Mouse (Mus musculus): Measurements from ENCODE around the gene Bcl6b. TPM values are rescaled to one million over a fixed set of nuclear protein-coding genes. Genes with fewer than 3 reads are reported as not detected.

Gene Bcl6b
- 5.0 and 5.9 TPM in 2 replicates for polyA plus RNA-seq (2014; fragmentation: Nextera tagmentation; extraction: Ambion mirVana)

- DNase-seq (ENCODE audit: low spot score) (peak; percentile 31), ATAC-seq (ENCODE audit: low FRiP score) (no peak)
- H3K4me3 ChIP-seq (ENCODE audit: low read depth, low read length) = peak within 1 kb of the TSS; percentile 17
- peak within 1 kb of the TSS; percentile 26 for H3K4me2 ChIP-seq (replicated peaks; ENCODE audit: low read depth, low read length)
- H3K27me3 ChIP-seq (ENCODE audit: control insufficient read depth, insufficient read depth, low read length) = peaks cover 51% of the 10 kb centered on the region
- H3K27ac ChIP-seq (ENCODE audit: low read depth, low read length) = no peak within 1 kb of the TSS; the same call in 1 of the 2 replicates
- H3K9me3 ChIP-seq (ENCODE audit: control insufficient read depth, low read length) = no peaks in the 10 kb centered on the region
- H3K36me3 ChIP-seq (ENCODE audit: control insufficient read depth, insufficient read depth, low read length) = no peaks in the 10 kb centered on the region
- H3K4me1 ChIP-seq (replicated peaks; ENCODE audit: control insufficient read depth, insufficient read depth, low read length) = peaks cover 4% of the 10 kb centered on the region; the same call in 1 of the 2 replicates
- 3% methylated on average over 39 of the region's 39 CpGs for WGBS
- no peak within 1 kb of the TSS; the same call in 1 of the 2 replicates for H3K9ac ChIP-seq (ENCODE audit: low read depth, low read length)
These were observed at the start of gene Bcl6b for GRCm38 (mm10) chr11:70229260-70230010. TSS of gene Bcl6b (minus strand) at chr11:70229798.

GRCm38 (mm10) chr11:70278961-70279360 is 49.4 kb upstream of the Bcl6b start:
- Histone ChIP-seq H3K36me3 (ENCODE audit: control insufficient read depth, insufficient read depth, low read length) (no peaks in the 10 kb centered on the region), H3K27me3 (ENCODE audit: control insufficient read depth, insufficient read depth, low read length) (no peaks in the 10 kb centered on the region), H3K4me3 (ENCODE audit: low read depth, low read length) (no peak overlapping the region), H3K27ac (ENCODE audit: low read depth, low read length) (no peak overlapping the region), H3K9me3 (ENCODE audit: control insufficient read depth, low read length) (no peaks in the 10 kb centered on the region), H3K4me2 (replicated peaks; ENCODE audit: low read depth, low read length) (no peak overlapping the region), H3K4me1 (replicated peaks; ENCODE audit: control insufficient read depth, insufficient read depth, low read length) (no peaks in the 10 kb centered on the region), H3K9ac (ENCODE audit: low read depth, low read length) (no peak overlapping the region)
- 84% methylated on average over 3 of the region's 3 CpGs for WGBS
- DNase-seq (ENCODE audit: low spot score) (no peak), ATAC-seq (ENCODE audit: low FRiP score) (no peak)

DNA sequence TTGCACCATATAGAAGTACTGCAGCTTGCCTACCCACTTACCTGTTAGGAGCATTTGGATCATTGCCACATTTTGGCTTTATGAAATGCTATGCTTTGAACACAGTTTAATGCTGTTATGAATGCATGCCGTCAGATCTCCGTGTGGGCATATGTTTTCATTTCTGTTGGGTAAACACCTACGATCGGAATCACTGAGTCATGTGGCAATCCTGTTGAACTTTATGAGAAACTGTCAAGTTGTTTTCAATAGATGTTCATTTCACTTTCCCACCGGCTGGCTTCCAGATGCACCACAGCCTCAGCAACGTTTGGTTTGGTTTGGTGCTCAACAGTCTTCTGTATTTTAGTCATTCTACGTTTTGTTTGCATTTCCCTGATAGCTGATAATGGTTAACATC is 42.0 kb upstream of the Bcl6b start:
- H3K27ac ChIP-seq (ENCODE audit: low read depth, low read length) = no peak overlapping the region
- no peak overlapping the region for H3K4me3 ChIP-seq (ENCODE audit: low read depth, low read length)
- no peaks in the 10 kb centered on the region for H3K4me1 ChIP-seq (replicated peaks; ENCODE audit: control insufficient read depth, insufficient read depth, low read length)
- no peaks in the 10 kb centered on the region for H3K9me3 ChIP-seq (ENCODE audit: control insufficient read depth, low read length)
- no peaks in the 10 kb centered on the region for H3K27me3 ChIP-seq (ENCODE audit: control insufficient read depth, insufficient read depth, low read length)
- H3K36me3 ChIP-seq (ENCODE audit: control insufficient read depth, insufficient read depth, low read length) = no peaks in the 10 kb centered on the region
- no peak overlapping the region for H3K9ac ChIP-seq (ENCODE audit: low read depth, low read length)
- no peak overlapping the region for H3K4me2 ChIP-seq (replicated peaks; ENCODE audit: low read depth, low read length)
- ATAC-seq (ENCODE audit: low FRiP score) = no peak
- no peak for DNase-seq (ENCODE audit: low spot score)
- WGBS = 84% methylated on average over 7 of the region's 7 CpGs

DNA sequence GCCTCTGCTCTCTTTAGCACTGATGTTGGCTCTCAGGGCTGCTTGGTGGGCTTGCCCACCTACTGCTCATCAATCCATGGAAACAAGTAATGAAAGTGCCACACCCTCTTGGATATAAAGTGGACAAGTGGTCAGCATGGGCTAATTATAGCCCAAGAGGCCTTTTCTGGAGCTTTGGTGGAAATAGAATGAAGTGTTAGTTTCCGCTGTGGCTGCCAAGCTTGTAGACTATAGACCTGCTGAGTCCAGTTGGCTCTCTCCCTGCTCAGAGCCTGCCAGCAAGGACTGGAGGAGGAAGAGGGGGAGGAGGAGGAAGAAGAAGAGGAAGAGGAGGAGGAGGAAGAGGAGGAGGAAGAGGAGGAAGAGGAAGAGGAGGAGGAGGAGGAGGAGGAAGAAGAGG is 36.8 kb upstream of the Bcl6b start:
- Histone ChIP-seq H3K27me3 (ENCODE audit: control insufficient read depth, insufficient read depth, low read length) (no peaks in the 10 kb centered on the region), H3K27ac (ENCODE audit: low read depth, low read length) (no peak overlapping the region), H3K9ac (ENCODE audit: low read depth, low read length) (no peak overlapping the region), H3K4me2 (replicated peaks; ENCODE audit: low read depth, low read length) (no peak overlapping the region), H3K4me3 (ENCODE audit: low read depth, low read length) (no peak overlapping the region), H3K9me3 (ENCODE audit: control insufficient read depth, low read length) (no peaks in the 10 kb centered on the region), H3K4me1 (replicated peaks; ENCODE audit: control insufficient read depth, insufficient read depth, low read length) (no peaks in the 10 kb centered on the region), H3K36me3 (ENCODE audit: control insufficient read depth, insufficient read depth, low read length) (no peaks in the 10 kb centered on the region)
- 96% methylated on average over 1 of the region's 1 CpGs for WGBS
- DNase-seq (ENCODE audit: low spot score) = no peak
- no peak for ATAC-seq (ENCODE audit: low FRiP score)

DNA sequence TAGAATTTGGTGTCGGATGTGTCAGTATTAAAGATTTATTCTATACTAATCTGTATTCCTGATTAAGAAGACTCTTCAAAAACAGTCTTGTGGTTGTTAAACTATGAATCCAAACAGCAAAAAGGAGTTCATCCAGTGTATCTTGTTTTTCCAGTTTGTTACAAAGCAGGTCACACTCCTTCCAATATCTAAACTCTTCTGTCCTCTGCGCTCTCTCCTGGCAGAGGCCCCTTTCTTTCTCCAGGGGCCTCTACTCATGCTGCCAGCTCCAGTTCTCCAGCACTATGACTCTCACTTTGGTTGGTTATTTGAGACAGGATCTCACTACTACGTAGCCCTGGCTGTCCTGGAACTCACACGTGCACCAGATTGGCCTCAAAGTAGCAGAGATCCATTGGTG is 36.2 kb upstream of the Bcl6b start:
- DNase-seq (ENCODE audit: low spot score) = no peak
- WGBS = 76% methylated on average over 4 of the region's 4 CpGs
- H3K27me3 ChIP-seq (ENCODE audit: control insufficient read depth, insufficient read depth, low read length) = no peaks in the 10 kb centered on the region
- no peaks in the 10 kb centered on the region for H3K36me3 ChIP-seq (ENCODE audit: control insufficient read depth, insufficient read depth, low read length)
- H3K4me1 ChIP-seq (replicated peaks; ENCODE audit: control insufficient read depth, insufficient read depth, low read length) = no peaks in the 10 kb centered on the region
- H3K9me3 ChIP-seq (ENCODE audit: control insufficient read depth, low read length) = no peaks in the 10 kb centered on the region
- H3K4me3 ChIP-seq (ENCODE audit: low read depth, low read length) = no peak overlapping the region
- no peak overlapping the region for H3K27ac ChIP-seq (ENCODE audit: low read depth, low read length)
- H3K4me2 ChIP-seq (replicated peaks; ENCODE audit: low read depth, low read length) = no peak overlapping the region
- ATAC-seq (ENCODE audit: low FRiP score) = no peak
- H3K9ac ChIP-seq (ENCODE audit: low read depth, low read length) = no peak overlapping the region

DNA sequence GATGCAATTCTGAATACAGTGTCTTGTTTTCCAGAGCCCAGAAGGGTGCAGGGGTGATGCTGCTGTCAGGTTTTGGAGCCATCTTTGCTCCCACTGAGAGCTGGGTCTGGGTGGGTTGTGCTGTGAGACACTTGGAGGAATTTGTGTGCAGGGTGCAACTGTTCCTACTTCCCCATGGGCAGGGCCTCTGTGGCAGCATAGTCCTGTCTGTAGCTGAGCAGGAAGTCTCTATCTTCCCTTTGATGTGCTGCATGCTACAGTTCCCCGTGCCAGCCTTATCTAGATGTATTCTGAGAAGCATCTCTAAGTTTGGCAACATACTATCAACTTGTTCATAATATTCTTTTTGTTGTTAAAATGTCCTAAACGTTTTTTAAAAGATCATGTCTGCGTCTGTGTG is 35.7 kb upstream of the Bcl6b start:
- WGBS = 53% methylated on average over 3 of the region's 3 CpGs
- Histone ChIP-seq H3K9ac (ENCODE audit: low read depth, low read length) (no peak overlapping the region), H3K4me1 (replicated peaks; ENCODE audit: control insufficient read depth, insufficient read depth, low read length) (no peaks in the 10 kb centered on the region), H3K9me3 (ENCODE audit: control insufficient read depth, low read length) (no peaks in the 10 kb centered on the region), H3K4me3 (ENCODE audit: low read depth, low read length) (no peak overlapping the region), H3K36me3 (ENCODE audit: control insufficient read depth, insufficient read depth, low read length) (no peaks in the 10 kb centered on the region), H3K27me3 (ENCODE audit: control insufficient read depth, insufficient read depth, low read length) (no peaks in the 10 kb centered on the region), H3K4me2 (replicated peaks; ENCODE audit: low read depth, low read length) (no peak overlapping the region), H3K27ac (ENCODE audit: low read depth, low read length) (no peak overlapping the region)
- ATAC-seq (ENCODE audit: low FRiP score) (no peak), DNase-seq (ENCODE audit: low spot score) (no peak)

DNA sequence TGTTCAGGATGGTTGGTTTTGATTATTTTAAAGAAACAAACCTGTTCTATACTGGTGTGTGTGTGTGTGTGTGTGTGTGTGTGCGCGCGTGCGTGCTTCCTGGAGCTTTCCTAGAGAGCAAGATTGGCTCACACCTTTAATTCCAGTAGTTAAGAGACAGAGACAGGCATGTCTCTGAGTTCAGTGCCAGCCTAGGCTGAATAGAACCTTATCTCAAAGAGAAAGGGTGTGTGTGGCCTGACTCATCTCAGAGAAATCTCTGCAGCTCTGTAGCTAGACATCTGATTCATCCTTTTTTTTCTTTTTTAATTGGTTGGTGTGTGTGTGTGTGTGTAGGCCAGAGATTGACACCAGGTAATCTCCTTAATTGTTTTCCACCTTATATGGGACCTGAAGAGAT is 29.4 kb upstream of the Bcl6b start:
- no peak overlapping the region for H3K4me3 ChIP-seq (ENCODE audit: low read depth, low read length)
- H3K27me3 ChIP-seq (ENCODE audit: control insufficient read depth, insufficient read depth, low read length) = peaks cover 16% of the 10 kb centered on the region
- no peak overlapping the region for H3K9ac ChIP-seq (ENCODE audit: low read depth, low read length)
- H3K4me2 ChIP-seq (replicated peaks; ENCODE audit: low read depth, low read length) = no peak overlapping the region
- no peak for ATAC-seq (ENCODE audit: low FRiP score)
- H3K27ac ChIP-seq (ENCODE audit: low read depth, low read length) = no peak overlapping the region
- DNase-seq (ENCODE audit: low spot score) = no peak
- no peaks in the 10 kb centered on the region for H3K9me3 ChIP-seq (ENCODE audit: control insufficient read depth, low read length)
- H3K4me1 ChIP-seq (replicated peaks; ENCODE audit: control insufficient read depth, insufficient read depth, low read length) = no peaks in the 10 kb centered on the region; the same call in 1 of the 2 replicates
- WGBS = 91% methylated on average over 4 of the region's 4 CpGs
- H3K36me3 ChIP-seq (ENCODE audit: control insufficient read depth, insufficient read depth, low read length) = no peaks in the 10 kb centered on the region

- Histone ChIP-seq H3K9ac (ENCODE audit: low read depth, low read length) (0 out of 2 replicates have a peak within 1 kb of the TSS, but pooled peaks have one; percentile 31), H3K4me2 (replicated peaks; ENCODE audit: low read depth, low read length) (peak within 1 kb of the TSS; percentile 42), H3K9me3 (ENCODE audit: control insufficient read depth, low read length) (no peaks in the 10 kb centered on the region), H3K4me1 (replicated peaks; ENCODE audit: control insufficient read depth, insufficient read depth, low read length) (no peaks in the 10 kb centered on the region; the same call in 1 of the 2 replicates), H3K27ac (ENCODE audit: low read depth, low read length) (no peak within 1 kb of the TSS), H3K36me3 (ENCODE audit: control insufficient read depth, insufficient read depth, low read length) (no peaks in the 10 kb centered on the region), H3K27me3 (ENCODE audit: control insufficient read depth, insufficient read depth, low read length) (peaks cover 34% of the 10 kb centered on the region), H3K4me3 (ENCODE audit: low read depth, low read length) (peak within 1 kb of the TSS; percentile 19)
- ATAC-seq (ENCODE audit: low FRiP score) (no peak), DNase-seq (ENCODE audit: low spot score) (peak; percentile 41)
- WGBS = 1% methylated on average over 25 of the region's 25 CpGs
These were observed 25.4 kb upstream of the Bcl6b start, which contains the start of gene Alox12 for GRCm38 (mm10) chr11:70254931-70255531. TSS of gene Alox12 (minus strand) at chr11:70255353.

All from hindbrain, embryonic 11.5 days (tissue).